Mouse (Mus musculus) Patski (cell line): Measurements from ENCODE around the gene Ptch2. TPM values are rescaled to one million over a fixed set of nuclear protein-coding genes. Genes with fewer than 3 reads are reported as not detected.

ENCODE experiments used
- ATAC-seq: fragments of 100-300 bp; one replicate; pipeline ENCODE4 v1.8.0; 2021
- CTCF ChIA-PET: fragments of 350-600 bp; sonication (Branson Sonifier 250); formaldehyde crosslinking; loops from one replicate; lab custom pipeline; 2022; ENCODE audit warnings: inconsistent platforms; lab: Charles Lee
- POLR2A ChIA-PET: fragments of 350-600 bp; sonication (Branson Sonifier 250); formaldehyde crosslinking; loops from one replicate; lab custom pipeline; 2022; ENCODE audit warnings: antibody characterized with exemption, inconsistent platforms; lab: Charles Lee
- DNase-seq: peaks from one replicate; pipeline ENCODE4 v3.0.0-alpha.2; 2011; ENCODE audit warnings: low read depth, low spot score
- H3K27me3 ChIP-seq: fragments of 371-371 bp; one replicate; pipeline ENCODE4 v1.5.1; 2021
- CTCF ChIP-seq: fragments of 100-300 bp; IDR thresholded peaks from one replicate; pipeline ENCODE4 v1.5.1; 2021
- in situ Hi-C: fragments of 300-500 bp; cut with MboI; formaldehyde crosslinking; loops from 3 replicates; pipeline ENCODE4 v1.11.1; 2018; ENCODE audit warnings: low pct_unique_long_range_greater_than_20kb, mixed read lengths
- polyA plus RNA-seq: library from polyadenylated mRNA; unstranded; gene quantifications from one replicate; pipeline ENCODE4 v1.2.3, GENCODE M21; 2021

The Ptch2 gene
- polyA plus RNA-seq, 1 experiment from 2014 or later: 0.23 TPM

DNA sequence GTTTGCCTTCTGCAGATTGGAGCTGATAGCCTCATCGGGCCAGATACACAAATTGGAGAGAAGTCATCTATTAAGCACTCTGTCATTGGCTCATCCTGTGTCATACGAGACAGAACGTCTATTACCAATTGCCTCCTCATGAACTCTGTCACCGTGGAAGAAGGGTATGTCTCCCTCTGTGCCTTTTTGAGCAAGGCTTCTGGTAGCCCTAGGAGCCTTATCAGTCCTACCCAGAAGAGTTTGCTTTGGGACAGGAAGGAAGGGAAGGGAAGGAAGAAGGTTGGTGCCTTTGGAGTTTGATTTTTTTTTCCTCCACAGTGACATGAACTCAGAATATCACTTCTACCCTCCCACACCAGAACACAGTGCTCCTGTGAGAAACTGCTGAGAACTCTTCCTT lies 25.3 kb upstream of the Ptch2 start:
- no peak for ATAC-seq
- POLR2A ChIA-PET: no interaction called here
- DNase-seq: no peak
- no peaks in the 10 kb centered on the region for H3K27me3 ChIP-seq
- no peak for TF ChIP-seq CTCF
- CTCF ChIA-PET: interaction anchor here (1.0 kb wide), 1 partner anchor 11 kb away, joined by 3 read pairs; no protein-coding TSS in a partner anchor
- in situ Hi-C loops: no loop called here

DNA sequence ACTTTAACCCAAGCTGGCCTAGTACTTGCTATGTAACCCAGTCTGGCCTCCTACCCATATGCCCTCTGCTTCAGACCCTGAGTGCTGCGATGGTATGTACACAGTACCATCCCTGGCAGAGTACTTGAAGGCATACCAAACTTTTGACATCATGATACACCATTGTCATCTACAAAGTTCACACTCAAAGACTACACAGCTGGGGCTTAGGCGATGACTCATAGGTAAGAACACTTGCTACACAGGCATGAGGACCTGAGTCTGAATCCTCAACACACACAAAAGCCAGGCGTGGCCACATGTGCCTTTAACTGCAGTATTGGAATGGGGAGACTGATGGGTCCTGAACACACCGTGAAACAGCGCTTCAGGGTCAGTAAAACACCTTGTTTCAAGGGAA lies 24.7 kb upstream of the Ptch2 start:
- CTCF ChIA-PET: no interaction called here
- H3K27me3 ChIP-seq: no peaks in the 10 kb centered on the region
- DNase-seq: no peak
- in situ Hi-C loops: no loop called here
- TF ChIP-seq CTCF: no peak
- POLR2A ChIA-PET: no interaction called here
- ATAC-seq: no peak

DNA sequence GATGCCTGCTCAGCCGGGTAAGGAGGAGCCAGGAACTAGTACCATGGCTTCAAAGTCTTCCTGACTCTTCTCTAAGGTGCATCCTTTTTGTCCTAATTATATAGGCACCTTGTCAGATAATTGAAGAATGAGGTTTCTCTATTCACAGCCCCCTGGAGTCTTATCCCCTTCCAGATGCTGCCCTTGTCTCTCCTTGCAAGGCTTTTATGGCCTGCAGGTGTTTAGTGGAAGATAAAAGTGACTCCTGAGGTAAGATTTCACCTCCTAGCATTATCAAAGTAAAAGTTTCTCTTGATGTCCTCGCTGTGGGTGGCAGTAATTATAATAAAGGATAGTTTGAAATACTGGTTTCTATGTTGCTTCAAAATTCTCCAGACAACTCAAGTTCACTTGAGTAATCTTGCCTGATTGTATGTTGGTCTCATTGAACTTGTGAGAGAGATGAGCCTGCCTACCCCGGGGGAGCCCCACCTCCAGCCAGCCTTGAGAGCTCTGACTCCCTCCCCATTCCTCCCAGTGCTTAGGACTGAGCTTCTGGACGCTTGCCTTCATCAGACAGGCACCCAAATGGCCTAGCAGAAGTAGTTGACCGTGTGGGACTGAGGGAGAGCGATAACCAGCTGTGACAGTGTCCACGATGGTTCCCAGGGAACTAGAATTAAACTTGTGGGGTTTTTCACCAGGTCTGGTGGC lies 7.8 kb upstream of the Ptch2 start:
- ChIA-PET CTCF (no interaction called here), POLR2A (no interaction called here)
- DNase-seq: no peak
- no peak for ATAC-seq
- no peaks in the 10 kb centered on the region for H3K27me3 ChIP-seq
- in situ Hi-C loops: no loop called here
- no peak for TF ChIP-seq CTCF

GRCm38 (mm10) chr4:117090586-117090985 lies 5.3 kb upstream of the Ptch2 start:
- in situ Hi-C loops: no loop called here
- TF ChIP-seq CTCF: no peak
- POLR2A ChIA-PET: interaction anchor here (0.9 to 1.1 kb wide), 2 partner anchors 14 to 30 kb away, joined by 3 to 5 read pairs; no protein-coding TSS in a partner anchor
- H3K27me3 ChIP-seq: no peaks in the 10 kb centered on the region
- CTCF ChIA-PET: interaction anchor here (1.3 kb wide), 1 partner anchor 11 kb away, joined by 3 read pairs; no protein-coding TSS in a partner anchor
- no peak for ATAC-seq
- no peak for DNase-seq

- in situ Hi-C loops: no loop called here
- ATAC-seq (no peak), DNase-seq (no peak)
- POLR2A ChIA-PET: interaction anchor here (0.6 kb wide), 1 partner anchor 48 kb away, joined by 6 read pairs; no protein-coding TSS in a partner anchor
- no peaks in the 10 kb centered on the region for H3K27me3 ChIP-seq
- CTCF ChIA-PET: no interaction called here
- TF ChIP-seq CTCF: no peak
Measured at GRCm38 (mm10) chr4:117094626-117095361, 1.1 kb upstream of the Ptch2 start.

GRCm38 (mm10) chr4:117096666-117097065 lies 791 bp downstream of the Ptch2 start:
- DNase-seq (no peak), ATAC-seq (no peak)
- H3K27me3 ChIP-seq: no peaks in the 10 kb centered on the region
- ChIA-PET CTCF (no interaction called here), POLR2A (no interaction called here)
- TF ChIP-seq CTCF: no peak
- in situ Hi-C loops: no loop called here

GRCm38 (mm10) chr4:117097969-117098763 lies 2.3 kb downstream of the Ptch2 start:
- ChIA-PET POLR2A (no interaction called here), CTCF (no interaction called here)
- H3K27me3 ChIP-seq: no peaks in the 10 kb centered on the region
- no peak for ATAC-seq
- in situ Hi-C loops: no loop called here
- no peak for DNase-seq
- TF ChIP-seq CTCF: no peak

GRCm38 (mm10) chr4:117098764-117099036 lies 2.8 kb downstream of the Ptch2 start:
- DNase-seq (no peak), ATAC-seq (no peak)
- H3K27me3 ChIP-seq: no peaks in the 10 kb centered on the region
- in situ Hi-C loops: no loop called here
- ChIA-PET CTCF (no interaction called here), POLR2A (no interaction called here)
- no peak for TF ChIP-seq CTCF

GRCm38 (mm10) chr4:117100036-117100435 lies 4.2 kb downstream of the Ptch2 start:
- DNase-seq (no peak), ATAC-seq (no peak)
- in situ Hi-C loops: no loop called here
- ChIA-PET POLR2A (no interaction called here), CTCF (no interaction called here)
- TF ChIP-seq CTCF: no peak
- no peaks in the 10 kb centered on the region for H3K27me3 ChIP-seq

DNA sequence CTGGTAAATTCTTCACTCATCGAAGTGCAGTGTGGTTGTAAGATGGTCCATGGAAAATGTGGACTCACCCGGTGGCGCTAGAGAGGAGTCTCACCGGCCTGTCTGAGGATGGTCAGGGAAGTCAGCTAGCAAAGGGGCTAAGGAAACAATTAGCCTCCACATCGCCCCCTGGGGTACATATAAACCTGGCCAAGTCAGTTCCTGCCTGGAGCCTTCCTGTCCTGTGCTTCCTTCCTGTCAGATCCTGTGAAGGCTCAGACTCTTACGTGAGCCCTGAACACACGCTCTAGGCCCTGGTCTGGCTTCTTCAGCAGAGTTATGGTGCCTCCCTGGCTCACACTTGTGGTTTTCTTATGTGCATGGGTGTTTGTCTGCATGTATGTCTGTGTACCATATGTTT lies 5.3 kb downstream of the Ptch2 start:
- ATAC-seq: no peak
- POLR2A ChIA-PET: no interaction called here
- no peak for DNase-seq
- CTCF ChIA-PET: interaction anchor here (1.2 kb wide), 1 partner anchor 20 kb away, joined by 3 read pairs; no protein-coding TSS in a partner anchor
- in situ Hi-C loops: no loop called here
- no peak for TF ChIP-seq CTCF
- no peaks in the 10 kb centered on the region for H3K27me3 ChIP-seq

GRCm38 (mm10) chr4:117104672-117105071 lies 8.8 kb downstream of the Ptch2 start:
- in situ Hi-C loops: no loop called here
- POLR2A ChIA-PET: no interaction called here
- ATAC-seq (no peak), DNase-seq (no peak)
- TF ChIP-seq CTCF: no peak
- CTCF ChIA-PET: no interaction called here
- H3K27me3 ChIP-seq: no peaks in the 10 kb centered on the region
